Mouse (Mus musculus): ENCODE data around the gene Henmt1. TPM values are rescaled to one million over a fixed set of nuclear protein-coding genes. Genes with fewer than 3 reads are reported as not detected.

Henmt1 gene
- total RNA-seq, 2 experiments from 2014 or later, result 2.1 to 2.3 TPM

GRCm38 (mm10) chr3:109008180-109008579, 68.5 kb downstream of the Henmt1 start:
- Histone ChIP-seq H3K27ac (no peak overlapping the region), H3K4me3 (no peak overlapping the region)
- intact Hi-C loops (cut with DNase I), result no loop called here
- DNase-seq (ENCODE audit: extremely low spot score in 1 of 2, low spot score in 2 of 2), result no peak
- no peak for TF ChIP-seq CTCF (IDR thresholded peaks at IDR 0.05)

Other genes with a start within 250 kb of the Henmt1 start
- 10 to 100 TPM; 12.2 to 13.5 TPM for gene Gpsm2, start 217.6 kb upstream of the Henmt1 start, total RNA-seq (2021)
- gene Aknad1, start 200.2 kb upstream of the Henmt1 start, total RNA-seq (2021), result not detected
- gene Stxbp3, start 99.3 kb upstream of the Henmt1 start, total RNA-seq (2021), result 10 to 100 TPM; 17.8 to 23.1 TPM
- under 1 TPM in 1 of 2 experiments, not detected in 1; 0.26 TPM for gene Fndc7, start 49.9 kb upstream of the Henmt1 start, total RNA-seq (2021)
- gene Prpf38b, start 28.1 kb upstream of the Henmt1 start, total RNA-seq (2021), result 10 to 100 TPM; 43.9 to 53.2 TPM
- not detected for gene Gm9857, start 572 bp downstream of the Henmt1 start, total RNA-seq (2021)
- gene Fam102b, start 87.7 kb downstream of the Henmt1 start, total RNA-seq (2021), result 10 to 100 TPM; 29.6 to 35.0 TPM
- gene Slc25a54, start 140.6 kb downstream of the Henmt1 start, total RNA-seq (2021), result not detected
- 1 to 10 TPM; 3.4 to 4.0 TPM for gene Slc25a24, start 183.3 kb downstream of the Henmt1 start, total RNA-seq (2021)

Data from left cerebral cortex, adult 2 months (tissue).